Mouse (Mus musculus): Measurements from ENCODE around the gene Ccdc122. TPM values are rescaled to one million over a fixed set of nuclear protein-coding genes. Genes with fewer than 3 reads are reported as not detected.

The Ccdc122 gene
- polyA plus RNA-seq, 1 experiment from 2014 or later = 0.84 TPM

- no peak overlapping the region for H3K9ac ChIP-seq (replicated peaks; ENCODE audit: low read depth, low read length)
- 41% methylated on average over 5 of the region's 5 CpGs for WGBS
- no peaks in the 10 kb centered on the region for H3K4me1 ChIP-seq (ENCODE audit: control insufficient read depth, insufficient read depth, low read length)
- H3K27me3 ChIP-seq (ENCODE audit: control insufficient read depth, insufficient read depth, low read length) = no peaks in the 10 kb centered on the region
- H3K4me2 ChIP-seq (ENCODE audit: low read depth, low read length) = no peak overlapping the region
- H3K27ac ChIP-seq (ENCODE audit: low read depth, low read length) = no peak overlapping the region
- no peaks in the 10 kb centered on the region for H3K36me3 ChIP-seq (ENCODE audit: control insufficient read depth, insufficient read depth, low read length)
- no peaks in the 10 kb centered on the region for H3K9me3 ChIP-seq (ENCODE audit: control insufficient read depth, low read length)
- no peak for ATAC-seq (ENCODE audit: low read depth)
- no peak overlapping the region for H3K4me3 ChIP-seq (ENCODE audit: low read depth, low read length)
These were observed 7.1 kb upstream of the Ccdc122 start for GRCm38 (mm10) chr14:77029319-77030054.

GRCm38 (mm10) chr14:77030808-77031207 is 5.8 kb upstream of the Ccdc122 start:
- no peak overlapping the region for H3K27ac ChIP-seq (ENCODE audit: low read depth, low read length)
- H3K9ac ChIP-seq (replicated peaks; ENCODE audit: low read depth, low read length) = no peak overlapping the region
- no peaks in the 10 kb centered on the region for H3K9me3 ChIP-seq (ENCODE audit: control insufficient read depth, low read length)
- ATAC-seq (ENCODE audit: low read depth) = no peak
- H3K27me3 ChIP-seq (ENCODE audit: control insufficient read depth, insufficient read depth, low read length) = no peaks in the 10 kb centered on the region
- H3K4me2 ChIP-seq (ENCODE audit: low read depth, low read length) = no peak overlapping the region
- H3K4me1 ChIP-seq (ENCODE audit: control insufficient read depth, insufficient read depth, low read length) = no peaks in the 10 kb centered on the region
- WGBS = 86% methylated on average over 5 of the region's 5 CpGs
- no peaks in the 10 kb centered on the region for H3K36me3 ChIP-seq (ENCODE audit: control insufficient read depth, insufficient read depth, low read length)
- H3K4me3 ChIP-seq (ENCODE audit: low read depth, low read length) = no peak overlapping the region

- Histone ChIP-seq H3K27me3 (ENCODE audit: control insufficient read depth, insufficient read depth, low read length) (no peaks in the 10 kb centered on the region), H3K36me3 (ENCODE audit: control insufficient read depth, insufficient read depth, low read length) (no peaks in the 10 kb centered on the region), H3K4me2 (ENCODE audit: low read depth, low read length) (no peak overlapping the region), H3K4me3 (ENCODE audit: low read depth, low read length) (no peak overlapping the region), H3K9ac (replicated peaks; ENCODE audit: low read depth, low read length) (no peak overlapping the region), H3K4me1 (ENCODE audit: control insufficient read depth, insufficient read depth, low read length) (0 out of 2 replicates have a peak, but pooled peaks cover 6% of the 10 kb centered on the region), H3K27ac (ENCODE audit: low read depth, low read length) (no peak overlapping the region), H3K9me3 (ENCODE audit: control insufficient read depth, low read length) (no peaks in the 10 kb centered on the region)
- no peak for ATAC-seq (ENCODE audit: low read depth)
- 80% methylated on average over 5 of the region's 5 CpGs for WGBS
These were observed 4.1 kb upstream of the Ccdc122 start for GRCm38 (mm10) chr14:77032433-77032832.

GRCm38 (mm10) chr14:77033391-77033790 is 3.2 kb upstream of the Ccdc122 start:
- H3K4me3 ChIP-seq (ENCODE audit: low read depth, low read length) = no peak overlapping the region
- WGBS = 90% methylated on average over 3 of the region's 3 CpGs
- no peak overlapping the region for H3K9ac ChIP-seq (replicated peaks; ENCODE audit: low read depth, low read length)
- H3K27me3 ChIP-seq (ENCODE audit: control insufficient read depth, insufficient read depth, low read length) = no peaks in the 10 kb centered on the region
- H3K9me3 ChIP-seq (ENCODE audit: control insufficient read depth, low read length) = no peaks in the 10 kb centered on the region
- no peaks in the 10 kb centered on the region for H3K36me3 ChIP-seq (ENCODE audit: control insufficient read depth, insufficient read depth, low read length)
- H3K4me2 ChIP-seq (ENCODE audit: low read depth, low read length) = no peak overlapping the region
- 0 out of 2 replicates have a peak, but pooled peaks cover 6% of the 10 kb centered on the region for H3K4me1 ChIP-seq (ENCODE audit: control insufficient read depth, insufficient read depth, low read length)
- ATAC-seq (ENCODE audit: low read depth) = no peak
- H3K27ac ChIP-seq (ENCODE audit: low read depth, low read length) = no peak overlapping the region

GRCm38 (mm10) chr14:77034175-77034915 is 2.2 kb upstream of the Ccdc122 start:
- WGBS = 66% methylated on average over 7 of the region's 7 CpGs
- Histone ChIP-seq H3K9ac (replicated peaks; ENCODE audit: low read depth, low read length) (no peak overlapping the region), H3K4me1 (ENCODE audit: control insufficient read depth, insufficient read depth, low read length) (0 out of 2 replicates have a peak, but pooled peaks cover 6% of the 10 kb centered on the region), H3K4me2 (ENCODE audit: low read depth, low read length) (no peak overlapping the region), H3K27ac (ENCODE audit: low read depth, low read length) (no peak overlapping the region), H3K4me3 (ENCODE audit: low read depth, low read length) (no peak overlapping the region), H3K9me3 (ENCODE audit: control insufficient read depth, low read length) (no peaks in the 10 kb centered on the region), H3K36me3 (ENCODE audit: control insufficient read depth, insufficient read depth, low read length) (no peaks in the 10 kb centered on the region), H3K27me3 (ENCODE audit: control insufficient read depth, insufficient read depth, low read length) (no peaks in the 10 kb centered on the region)
- ATAC-seq (ENCODE audit: low read depth) = no peak

GRCm38 (mm10) chr14:77034970-77035369 is 1.6 kb upstream of the Ccdc122 start:
- Histone ChIP-seq H3K27ac (ENCODE audit: low read depth, low read length) (no peak overlapping the region), H3K36me3 (ENCODE audit: control insufficient read depth, insufficient read depth, low read length) (no peaks in the 10 kb centered on the region), H3K27me3 (ENCODE audit: control insufficient read depth, insufficient read depth, low read length) (no peaks in the 10 kb centered on the region), H3K4me3 (ENCODE audit: low read depth, low read length) (no peak overlapping the region), H3K9ac (replicated peaks; ENCODE audit: low read depth, low read length) (no peak overlapping the region), H3K4me2 (ENCODE audit: low read depth, low read length) (no peak overlapping the region), H3K9me3 (ENCODE audit: control insufficient read depth, low read length) (no peaks in the 10 kb centered on the region), H3K4me1 (ENCODE audit: control insufficient read depth, insufficient read depth, low read length) (0 out of 2 replicates have a peak, but pooled peaks cover 6% of the 10 kb centered on the region)
- ATAC-seq (ENCODE audit: low read depth) = no peak
- WGBS = 76% methylated on average over 8 of the region's 8 CpGs

GRCm38 (mm10) chr14:77037330-77037729 is 758 bp downstream of the Ccdc122 start:
- H3K27me3 ChIP-seq (ENCODE audit: control insufficient read depth, insufficient read depth, low read length) = no peaks in the 10 kb centered on the region
- H3K4me3 ChIP-seq (ENCODE audit: low read depth, low read length) = no peak overlapping the region
- no peaks in the 10 kb centered on the region for H3K9me3 ChIP-seq (ENCODE audit: control insufficient read depth, low read length)
- no peak for ATAC-seq (ENCODE audit: low read depth)
- no peaks in the 10 kb centered on the region for H3K36me3 ChIP-seq (ENCODE audit: control insufficient read depth, insufficient read depth, low read length)
- no peak overlapping the region for H3K4me2 ChIP-seq (ENCODE audit: low read depth, low read length)
- no peak overlapping the region for H3K27ac ChIP-seq (ENCODE audit: low read depth, low read length)
- 0 out of 2 replicates have a peak, but pooled peaks cover 6% of the 10 kb centered on the region for H3K4me1 ChIP-seq (ENCODE audit: control insufficient read depth, insufficient read depth, low read length)
- 91% methylated on average over 5 of the region's 5 CpGs for WGBS
- no peak overlapping the region for H3K9ac ChIP-seq (replicated peaks; ENCODE audit: low read depth, low read length)

GRCm38 (mm10) chr14:77037832-77038425 is 1.4 kb downstream of the Ccdc122 start:
- H3K9me3 ChIP-seq (ENCODE audit: control insufficient read depth, low read length) = no peaks in the 10 kb centered on the region
- no peaks in the 10 kb centered on the region for H3K27me3 ChIP-seq (ENCODE audit: control insufficient read depth, insufficient read depth, low read length)
- H3K4me3 ChIP-seq (ENCODE audit: low read depth, low read length) = no peak overlapping the region
- ATAC-seq (ENCODE audit: low read depth) = no peak
- H3K36me3 ChIP-seq (ENCODE audit: control insufficient read depth, insufficient read depth, low read length) = no peaks in the 10 kb centered on the region
- 0 out of 2 replicates have a peak, but pooled peaks cover 6% of the 10 kb centered on the region for H3K4me1 ChIP-seq (ENCODE audit: control insufficient read depth, insufficient read depth, low read length)
- H3K4me2 ChIP-seq (ENCODE audit: low read depth, low read length) = no peak overlapping the region
- H3K9ac ChIP-seq (replicated peaks; ENCODE audit: low read depth, low read length) = no peak overlapping the region
- 85% methylated on average over 8 of the region's 8 CpGs for WGBS
- no peak overlapping the region for H3K27ac ChIP-seq (ENCODE audit: low read depth, low read length)

- no peak overlapping the region for H3K27ac ChIP-seq (ENCODE audit: low read depth, low read length)
- ATAC-seq (ENCODE audit: low read depth) = no peak
- H3K9me3 ChIP-seq (ENCODE audit: control insufficient read depth, low read length) = no peaks in the 10 kb centered on the region
- H3K4me2 ChIP-seq (ENCODE audit: low read depth, low read length) = no peak overlapping the region
- no peaks in the 10 kb centered on the region for H3K27me3 ChIP-seq (ENCODE audit: control insufficient read depth, insufficient read depth, low read length)
- H3K36me3 ChIP-seq (ENCODE audit: control insufficient read depth, insufficient read depth, low read length) = no peaks in the 10 kb centered on the region
- H3K4me3 ChIP-seq (ENCODE audit: low read depth, low read length) = no peak overlapping the region
- no peaks in the 10 kb centered on the region for H3K4me1 ChIP-seq (ENCODE audit: control insufficient read depth, insufficient read depth, low read length)
- no peak overlapping the region for H3K9ac ChIP-seq (replicated peaks; ENCODE audit: low read depth, low read length)
These were observed 16.7 kb downstream of the Ccdc122 start for GRCm38 (mm10) chr14:77053288-77053687.

Data from neural tube, embryonic 14.5 days (tissue).